Mouse (Mus musculus): ENCODE measurements around the gene Slc35d3. TPM values are rescaled to one million over a fixed set of nuclear protein-coding genes. Genes with fewer than 3 reads are reported as not detected.

Gene Slc35d3
- polyA plus RNA-seq (2015; fragmentation: Nextera tagmentation; extraction: Ambion mirVana) = 1.5 and 2.5 TPM in 2 replicates

DNA sequence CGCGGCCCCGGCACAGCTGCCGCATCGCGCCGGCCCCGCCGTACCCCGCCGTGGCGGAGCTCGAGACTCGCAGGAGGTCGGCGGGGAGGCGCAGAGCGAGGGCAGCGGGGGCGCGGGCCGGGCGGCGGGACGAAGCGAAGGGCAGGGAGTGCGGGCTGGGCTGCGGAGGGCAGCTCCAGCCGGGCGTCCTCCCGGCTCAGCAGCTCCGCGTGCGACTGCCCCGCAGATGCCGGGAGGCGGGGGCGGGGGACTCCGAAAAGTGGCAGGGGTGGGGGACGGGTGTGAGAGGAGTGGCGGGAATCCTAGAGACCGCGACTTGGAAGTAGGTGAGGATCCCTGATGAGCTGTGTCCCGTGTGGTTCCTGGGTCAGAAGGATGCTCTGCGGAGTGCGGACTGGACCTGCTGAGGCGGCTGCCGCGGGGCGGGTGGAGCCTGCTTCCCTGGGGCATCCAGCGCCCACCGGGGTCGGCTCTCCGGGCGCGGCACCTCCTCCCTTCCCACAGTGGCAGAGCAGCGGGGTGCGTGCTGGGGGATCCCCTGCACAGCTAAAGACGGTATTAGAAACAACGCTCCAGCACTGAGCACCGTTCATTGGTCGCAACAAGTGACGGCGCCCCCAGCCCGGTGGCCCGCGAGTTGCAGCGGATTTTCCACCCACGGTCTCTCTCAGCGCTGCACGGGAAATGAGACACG lies at the start of gene Slc35d3:
TSS of gene Slc35d3 (minus strand) at position 462 of the 694 bp plus-strand sequence.
- H3K27me3 ChIP-seq (ENCODE audit: control insufficient read depth, insufficient read depth, low read depth, low read length) = peaks cover 35% of the 10 kb centered on the region
- H3K36me3 ChIP-seq (ENCODE audit: control insufficient read depth, insufficient read depth, low read length) = no peaks in the 10 kb centered on the region
- no peaks in the 10 kb centered on the region for H3K9me3 ChIP-seq (replicated peaks; ENCODE audit: control insufficient read depth, low read length, poor library complexity, severe bottlenecking)
- peak within 1 kb of the TSS; percentile 67 for H3K9ac ChIP-seq (ENCODE audit: low read depth, low read length)
- H3K4me3 ChIP-seq (ENCODE audit: low read depth, low read length) = peak within 1 kb of the TSS; percentile 64
- H3K4me1 ChIP-seq (ENCODE audit: control insufficient read depth, insufficient read depth, low read length) = peaks cover 23% of the 10 kb centered on the region
- peak; percentile 57 for ATAC-seq
- peak within 1 kb of the TSS; percentile 33; the same call in 1 of the 2 replicates for H3K27ac ChIP-seq (ENCODE audit: low read length)
- peak within 1 kb of the TSS; percentile 100 for H3K4me2 ChIP-seq (ENCODE audit: low read length)
- under 1% methylated on average over 62 of the region's 72 CpGs for WGBS

DNA sequence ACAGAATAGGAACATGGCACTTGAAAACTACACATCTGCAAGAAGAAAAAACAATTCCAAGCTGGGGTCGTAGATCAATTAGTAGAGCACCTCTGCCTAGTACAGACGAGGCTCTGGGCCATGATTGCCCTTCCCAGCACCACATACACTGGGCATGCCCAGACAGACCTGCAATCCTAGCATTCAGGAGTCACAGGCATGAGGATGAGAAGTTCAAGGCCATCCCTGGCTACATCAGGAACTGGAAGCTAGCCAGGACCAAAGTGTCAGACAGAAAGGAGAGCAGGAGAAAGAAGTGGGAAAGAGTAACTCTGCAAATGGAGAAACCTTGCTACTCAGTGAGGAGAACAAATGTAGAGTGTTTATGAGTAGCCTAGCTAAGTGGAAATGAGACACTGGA lies 48.9 kb upstream of the Slc35d3 start:
- no peak overlapping the region for H3K9ac ChIP-seq (ENCODE audit: low read depth, low read length)
- no peaks in the 10 kb centered on the region for H3K4me1 ChIP-seq (ENCODE audit: control insufficient read depth, insufficient read depth, low read length)
- ATAC-seq = no peak
- no peaks in the 10 kb centered on the region for H3K9me3 ChIP-seq (replicated peaks; ENCODE audit: control insufficient read depth, low read length, poor library complexity, severe bottlenecking)
- 79% methylated on average over 2 of the region's 2 CpGs for WGBS
- H3K4me2 ChIP-seq (ENCODE audit: low read length) = no peak overlapping the region
- H3K27ac ChIP-seq (ENCODE audit: low read length) = no peak overlapping the region
- H3K27me3 ChIP-seq (ENCODE audit: control insufficient read depth, insufficient read depth, low read depth, low read length) = no peaks in the 10 kb centered on the region
- H3K36me3 ChIP-seq (ENCODE audit: control insufficient read depth, insufficient read depth, low read length) = no peaks in the 10 kb centered on the region
- no peak overlapping the region for H3K4me3 ChIP-seq (ENCODE audit: low read depth, low read length)

DNA sequence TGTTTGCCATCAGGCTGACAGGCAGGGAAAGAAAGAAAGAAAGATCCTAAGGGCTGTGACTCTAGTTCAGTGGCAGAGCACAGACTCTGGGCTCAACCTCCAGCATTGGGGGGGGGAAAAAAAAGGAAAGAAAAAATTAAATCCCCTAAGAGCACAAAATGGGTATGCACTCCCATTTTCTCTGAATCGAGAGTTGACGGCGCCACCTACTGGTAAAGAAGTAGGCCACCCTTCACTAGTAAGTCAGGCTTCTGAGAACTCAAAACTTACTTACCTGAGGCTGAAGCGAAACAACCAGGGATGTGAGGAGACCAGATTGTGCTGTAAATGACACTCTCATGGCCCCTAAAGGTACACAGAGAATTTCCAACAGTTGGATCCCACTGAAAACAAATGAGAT lies 42.7 kb upstream of the Slc35d3 start:
- ATAC-seq = peak; percentile 39; the same call in 1 of the 2 replicates
- H3K9me3 ChIP-seq (replicated peaks; ENCODE audit: control insufficient read depth, low read length, poor library complexity, severe bottlenecking) = no peaks in the 10 kb centered on the region
- no peak overlapping the region for H3K4me3 ChIP-seq (ENCODE audit: low read depth, low read length)
- H3K27ac ChIP-seq (ENCODE audit: low read length) = no peak overlapping the region
- H3K4me2 ChIP-seq (ENCODE audit: low read length) = no peak overlapping the region
- no peaks in the 10 kb centered on the region for H3K27me3 ChIP-seq (ENCODE audit: control insufficient read depth, insufficient read depth, low read depth, low read length)
- H3K36me3 ChIP-seq (ENCODE audit: control insufficient read depth, insufficient read depth, low read length) = no peaks in the 10 kb centered on the region
- 17% methylated on average over 4 of the region's 4 CpGs for WGBS
- H3K4me1 ChIP-seq (ENCODE audit: control insufficient read depth, insufficient read depth, low read length) = no peaks in the 10 kb centered on the region
- no peak overlapping the region for H3K9ac ChIP-seq (ENCODE audit: low read depth, low read length)

DNA sequence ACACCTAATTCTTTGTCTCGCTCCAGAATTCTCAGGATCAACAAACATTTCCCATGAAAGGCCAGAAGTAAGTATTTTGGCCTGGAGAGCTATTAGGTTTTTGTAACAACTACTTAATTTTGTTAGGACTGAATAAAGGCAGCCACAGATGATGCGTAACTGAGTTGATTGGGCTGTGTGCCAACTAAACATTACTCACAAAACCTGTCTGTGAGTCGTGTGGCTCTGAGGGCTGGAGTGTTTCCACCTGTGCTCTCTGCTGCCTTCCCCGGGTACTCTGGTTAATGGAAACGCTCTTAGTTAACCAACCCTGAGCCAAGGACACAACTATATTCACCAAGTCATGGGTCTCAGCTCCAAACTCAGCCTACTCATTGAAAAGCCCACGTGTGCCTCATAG lies 41.9 kb upstream of the Slc35d3 start:
- no peak overlapping the region for H3K27ac ChIP-seq (ENCODE audit: low read length)
- no peaks in the 10 kb centered on the region for H3K27me3 ChIP-seq (ENCODE audit: control insufficient read depth, insufficient read depth, low read depth, low read length)
- H3K4me2 ChIP-seq (ENCODE audit: low read length) = no peak overlapping the region
- WGBS = 83% methylated on average over 6 of the region's 6 CpGs
- no peak overlapping the region for H3K9ac ChIP-seq (ENCODE audit: low read depth, low read length)
- H3K4me1 ChIP-seq (ENCODE audit: control insufficient read depth, insufficient read depth, low read length) = no peaks in the 10 kb centered on the region
- no peak for ATAC-seq
- no peaks in the 10 kb centered on the region for H3K36me3 ChIP-seq (ENCODE audit: control insufficient read depth, insufficient read depth, low read length)
- H3K4me3 ChIP-seq (ENCODE audit: low read depth, low read length) = no peak overlapping the region
- no peaks in the 10 kb centered on the region for H3K9me3 ChIP-seq (replicated peaks; ENCODE audit: control insufficient read depth, low read length, poor library complexity, severe bottlenecking)

DNA sequence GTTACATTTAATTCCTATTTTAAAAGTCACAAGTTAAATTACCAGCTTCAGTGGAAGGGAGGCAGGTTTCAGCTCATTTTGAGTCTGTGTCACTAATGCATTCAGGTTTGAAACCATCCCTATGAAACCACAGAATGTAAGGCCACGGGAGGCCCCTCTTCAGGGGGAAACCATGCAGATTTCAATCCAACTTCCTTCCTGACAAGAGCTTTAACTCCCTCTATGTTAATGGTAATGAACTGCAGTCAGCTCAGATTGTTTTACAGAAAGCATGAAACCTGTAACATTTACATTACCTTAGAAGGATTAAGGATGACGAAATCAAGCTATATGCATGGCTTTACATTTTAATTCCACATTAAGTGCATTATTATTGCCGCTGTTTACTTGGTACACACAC lies 40.4 kb upstream of the Slc35d3 start:
- no peak for ATAC-seq
- 41% methylated on average over 3 of the region's 3 CpGs for WGBS

DNA sequence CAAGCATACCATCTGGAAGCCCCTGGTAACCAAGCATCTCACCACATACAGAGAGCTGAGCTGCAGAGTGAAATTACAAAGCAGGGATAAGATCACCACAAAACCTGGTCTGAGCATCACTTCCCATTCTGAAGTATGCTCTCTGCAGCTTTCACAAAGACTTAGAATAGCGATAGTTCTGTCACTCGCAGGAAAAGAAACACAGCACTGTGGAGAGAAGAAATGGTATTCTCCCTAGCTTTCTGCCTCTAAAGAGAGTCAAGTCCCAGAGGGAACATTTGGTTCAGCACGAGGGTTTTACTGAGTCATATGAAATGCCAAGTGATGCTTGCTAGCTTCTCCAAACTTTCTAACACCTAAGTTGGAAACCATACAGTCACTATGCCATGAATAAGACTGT lies 38.6 kb upstream of the Slc35d3 start:
- no peak for ATAC-seq

More for the DNA sequence above, 40.4 kb upstream of the Slc35d3 start:
- Histone ChIP-seq H3K4me2 (ENCODE audit: low read length) (no peak overlapping the region), H3K9me3 (replicated peaks; ENCODE audit: control insufficient read depth, low read length, poor library complexity, severe bottlenecking) (no peaks in the 10 kb centered on the region), H3K9ac (ENCODE audit: low read depth, low read length) (no peak overlapping the region), H3K36me3 (ENCODE audit: control insufficient read depth, insufficient read depth, low read length) (no peaks in the 10 kb centered on the region), H3K4me3 (ENCODE audit: low read depth, low read length) (no peak overlapping the region), H3K27ac (ENCODE audit: low read length) (no peak overlapping the region), H3K27me3 (ENCODE audit: control insufficient read depth, insufficient read depth, low read depth, low read length) (no peaks in the 10 kb centered on the region), H3K4me1 (ENCODE audit: control insufficient read depth, insufficient read depth, low read length) (no peaks in the 10 kb centered on the region)

DNA sequence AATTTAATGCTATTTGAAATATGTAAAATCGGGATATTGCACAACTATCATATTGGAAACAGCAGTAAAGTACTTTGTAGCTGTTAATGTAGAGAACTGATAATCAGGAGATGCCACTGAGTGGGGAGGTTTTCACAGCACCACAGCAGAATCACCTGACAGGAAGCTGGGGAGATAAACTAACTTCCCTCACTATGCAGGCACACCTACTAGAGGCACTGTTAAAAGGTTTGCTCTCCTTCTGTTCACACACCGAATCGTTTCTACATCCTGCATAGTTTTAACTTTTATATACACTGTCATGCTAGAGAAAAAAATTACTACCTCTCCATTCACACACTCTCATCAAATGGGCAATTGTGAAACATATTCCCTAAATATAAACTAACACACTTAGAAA lies 35.0 kb upstream of the Slc35d3 start:
- no peaks in the 10 kb centered on the region for H3K9me3 ChIP-seq (replicated peaks; ENCODE audit: control insufficient read depth, low read length, poor library complexity, severe bottlenecking)
- WGBS = 94% methylated on average over 3 of the region's 3 CpGs
- no peaks in the 10 kb centered on the region for H3K27me3 ChIP-seq (ENCODE audit: control insufficient read depth, insufficient read depth, low read depth, low read length)
- no peak overlapping the region for H3K27ac ChIP-seq (ENCODE audit: low read length)
- no peaks in the 10 kb centered on the region for H3K36me3 ChIP-seq (ENCODE audit: control insufficient read depth, insufficient read depth, low read length)
- no peak overlapping the region for H3K4me2 ChIP-seq (ENCODE audit: low read length)
- no peak for ATAC-seq
- H3K9ac ChIP-seq (ENCODE audit: low read depth, low read length) = no peak overlapping the region
- H3K4me3 ChIP-seq (ENCODE audit: low read depth, low read length) = no peak overlapping the region
- no peaks in the 10 kb centered on the region for H3K4me1 ChIP-seq (ENCODE audit: control insufficient read depth, insufficient read depth, low read length)

More for the DNA sequence above, 38.6 kb upstream of the Slc35d3 start:
- WGBS = 68% methylated on average over 3 of the region's 3 CpGs
- no peak overlapping the region for H3K27ac ChIP-seq (ENCODE audit: low read length)
- H3K4me2 ChIP-seq (ENCODE audit: low read length) = no peak overlapping the region
- H3K27me3 ChIP-seq (ENCODE audit: control insufficient read depth, insufficient read depth, low read depth, low read length) = no peaks in the 10 kb centered on the region
- no peak overlapping the region for H3K9ac ChIP-seq (ENCODE audit: low read depth, low read length)
- H3K4me1 ChIP-seq (ENCODE audit: control insufficient read depth, insufficient read depth, low read length) = no peaks in the 10 kb centered on the region
- no peak overlapping the region for H3K4me3 ChIP-seq (ENCODE audit: low read depth, low read length)
- no peaks in the 10 kb centered on the region for H3K9me3 ChIP-seq (replicated peaks; ENCODE audit: control insufficient read depth, low read length, poor library complexity, severe bottlenecking)
- H3K36me3 ChIP-seq (ENCODE audit: control insufficient read depth, insufficient read depth, low read length) = no peaks in the 10 kb centered on the region

DNA sequence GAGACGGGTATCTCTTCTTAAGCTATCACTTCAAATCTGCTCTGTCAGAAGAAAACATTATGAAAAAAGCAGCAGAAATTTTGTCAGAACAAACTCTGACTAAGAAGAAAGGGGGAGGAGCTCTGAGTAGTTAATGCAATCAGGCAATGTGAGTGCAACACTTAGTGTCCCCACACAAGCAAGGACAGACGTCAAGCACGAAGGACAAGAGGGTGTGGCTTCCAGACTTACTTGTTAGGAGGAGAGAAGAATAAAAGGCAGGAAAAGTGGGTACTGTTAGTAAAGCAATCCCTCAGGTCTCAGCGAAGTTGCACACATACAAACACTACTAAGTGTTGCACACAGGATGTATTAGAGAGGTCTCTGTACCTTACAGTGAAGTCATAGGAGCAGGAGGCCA lies 33.1 kb upstream of the Slc35d3 start:
- 75% methylated on average over 4 of the region's 4 CpGs for WGBS
- no peaks in the 10 kb centered on the region for H3K27me3 ChIP-seq (ENCODE audit: control insufficient read depth, insufficient read depth, low read depth, low read length)
- no peak overlapping the region for H3K27ac ChIP-seq (ENCODE audit: low read length)

DNA sequence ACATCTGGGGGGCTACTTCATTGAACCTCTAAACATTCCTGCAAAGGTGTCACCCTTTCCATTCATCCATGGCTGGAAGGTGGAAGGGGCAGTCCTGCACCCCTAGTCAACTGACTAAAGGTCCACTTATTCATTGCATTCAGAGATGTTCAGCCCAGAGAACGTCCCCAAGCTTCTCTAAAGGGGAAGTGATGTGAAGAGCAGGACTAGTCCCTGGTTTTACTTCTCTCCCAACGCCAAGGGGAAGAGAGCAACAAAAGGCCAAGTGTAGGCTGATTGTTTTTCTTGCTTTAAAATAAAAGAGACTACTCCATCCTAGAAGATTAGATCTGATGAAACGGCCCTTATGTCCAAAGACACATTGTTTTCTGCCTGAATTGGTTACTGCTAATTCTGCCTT lies 29.2 kb upstream of the Slc35d3 start:
- no peak overlapping the region for H3K4me2 ChIP-seq (ENCODE audit: low read length)
- H3K4me3 ChIP-seq (ENCODE audit: low read depth, low read length) = no peak overlapping the region
- no peak overlapping the region for H3K27ac ChIP-seq (ENCODE audit: low read length)
- no peaks in the 10 kb centered on the region for H3K36me3 ChIP-seq (ENCODE audit: control insufficient read depth, insufficient read depth, low read length)
- no peak for ATAC-seq
- peaks cover 2% of the 10 kb centered on the region; the same call in 1 of the 2 replicates for H3K4me1 ChIP-seq (ENCODE audit: control insufficient read depth, insufficient read depth, low read length)
- WGBS = 80% methylated on average over 3 of the region's 3 CpGs
- no peaks in the 10 kb centered on the region for H3K27me3 ChIP-seq (ENCODE audit: control insufficient read depth, insufficient read depth, low read depth, low read length)
- H3K9ac ChIP-seq (ENCODE audit: low read depth, low read length) = no peak overlapping the region
- no peaks in the 10 kb centered on the region for H3K9me3 ChIP-seq (replicated peaks; ENCODE audit: control insufficient read depth, low read length, poor library complexity, severe bottlenecking)

More for the DNA sequence above, 33.1 kb upstream of the Slc35d3 start:
- no peak for ATAC-seq
- Histone ChIP-seq H3K36me3 (ENCODE audit: control insufficient read depth, insufficient read depth, low read length) (no peaks in the 10 kb centered on the region), H3K9me3 (replicated peaks; ENCODE audit: control insufficient read depth, low read length, poor library complexity, severe bottlenecking) (no peaks in the 10 kb centered on the region), H3K4me3 (ENCODE audit: low read depth, low read length) (no peak overlapping the region), H3K4me2 (ENCODE audit: low read length) (no peak overlapping the region), H3K9ac (ENCODE audit: low read depth, low read length) (no peak overlapping the region), H3K4me1 (ENCODE audit: control insufficient read depth, insufficient read depth, low read length) (no peaks in the 10 kb centered on the region)

Data from midbrain, embryonic 16.5 days (tissue).